In the genomic region with DNA sequence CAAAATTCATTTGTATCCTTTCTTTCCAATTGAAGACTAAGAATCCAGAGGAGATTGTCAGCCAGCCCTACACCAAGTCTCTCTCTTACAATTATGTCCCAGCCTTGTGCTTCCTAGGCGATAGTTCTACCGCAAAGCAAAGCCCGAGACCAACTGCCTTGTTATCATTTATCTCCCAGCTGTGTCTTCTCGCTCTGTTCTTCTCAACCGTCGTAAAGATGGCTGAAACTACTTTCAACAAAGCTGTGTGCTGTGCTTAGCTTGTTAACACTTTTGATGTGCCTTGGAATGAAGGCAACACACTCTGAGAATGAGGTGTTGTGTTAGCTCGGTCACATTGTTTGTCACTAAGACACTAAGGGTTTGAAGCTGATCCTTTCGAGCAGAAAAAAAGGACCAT, we compare ENCODE assay signal across 9 mouse cellular contexts. TPM values are rescaled to one million over a fixed set of nuclear protein-coding genes. Genes with fewer than 3 reads are reported as not detected.
DNase-seq lines count a peak whose midpoint lies in the region; ATAC-seq and TF ChIP-seq lines count a peak whose summit lies in the region.
"Had no signal": no experiment of that assay in that cellular context is flagged by ENCODE, and none has a peak within 500 bp of the region (broad histone marks: within the 10 kb centered on the region; RNA-seq: fewer than 3 reads in every experiment).

No protein-coding gene starts in this region.

- 26% methylated on average over 8 of the region's 8 CpGs for WGBS in heart, embryonic 11.5 days (ENCODE audit: insufficient replicate concordance)
- whole genome bisulfite sequencing in hindbrain, embryonic 14.5 days, result 25% methylated on average over 8 of the region's 8 CpGs
- 43% methylated on average over 8 of the region's 8 CpGs for WGBS in midbrain, embryonic 11.5 days

- H3K27ac ChIP-seq in heart, embryonic 11.5 days (ENCODE audit: low read depth, low read length), result no peak overlapping the region
- peak overlapping the region; percentile 71 for H3K27ac ChIP-seq in MEL (ENCODE audit: control insufficient read depth, low read depth, low read length)
- H3K27ac ChIP-seq in hindbrain, embryonic 14.5 days, result peak overlapping the region; percentile 98
- peak overlapping the region; percentile 57; the same call in 1 of the 2 replicates for H3K27ac ChIP-seq in midbrain, embryonic 11.5 days (ENCODE audit: low read depth, low read length)

- TF ChIP-seq CTCF in MEL (IDR thresholded peaks at IDR 0.05 in 2 of 3, conservative IDR thresholded peaks at IDR 0.05 in 1 of 3; ENCODE audit: control insufficient read depth in 1 of 3, insufficient read depth in 1 of 3, low read depth in 2 of 3, low read length in 3 of 3, poor library complexity in 1 of 3, severe bottlenecking in 1 of 3), result no peak

- intact Hi-C loops in heart, postnatal 36 days (cut with DNase I), result no loop called here

- DNase-seq in heart, postnatal 36 days, result no peak
- DNase-seq in MEL (ENCODE audit: low read depth, low spot score), result peak; percentile 85
- no peak for DNase-seq in hindbrain, embryonic 14.5 days (ENCODE audit: low spot score)
- no peak for DNase-seq in midbrain, embryonic 11.5 days (ENCODE audit: low spot score, missing footprints)
- DNase-seq in spleen, adult 18-20 months, result no peak
- DNase-seq in spleen, postnatal 10 days (ENCODE audit: low spot score in 2 of 2), result no peak
- no peak for DNase-seq in lung, postnatal 14 days

- TF ChIP-seq RAD21 in MEL (IDR thresholded peaks at IDR 0.05; ENCODE audit: low read depth, low read length), result no peak

- H3K79me2 ChIP-seq in MEL (ENCODE audit: control insufficient read depth, insufficient read depth, low read length, poor library complexity), result no peaks in the 10 kb centered on the region

- TF ChIP-seq POLR2A in MEL (IDR thresholded peaks at IDR 0.05; ENCODE audit: control insufficient read depth in 1 of 2, insufficient read depth in 1 of 2, low read depth in 1 of 2, low read length in 2 of 2, poor library complexity in 1 of 2), result no peak

- peaks cover 19% of the 10 kb centered on the region for H3K4me1 ChIP-seq in heart, embryonic 11.5 days (ENCODE audit: control insufficient read depth, insufficient read depth, low read length)
- peaks cover 0 to 27% of the 10 kb centered on the region in 2 experiments; a peak in 3 of 4 replicates for H3K4me1 ChIP-seq in MEL (ENCODE audit: control insufficient read depth in 1 of 2, insufficient read depth in 2 of 2, low read length in 2 of 2)
- peaks cover 17% of the 10 kb centered on the region for H3K4me1 ChIP-seq in hindbrain, embryonic 14.5 days (replicated peaks; ENCODE audit: control insufficient read depth, insufficient read depth, low read length)
- peaks cover 12% of the 10 kb centered on the region for H3K4me1 ChIP-seq in midbrain, embryonic 11.5 days (ENCODE audit: control insufficient read depth, insufficient read depth, low read length)

- no peak for ATAC-seq in heart, embryonic 11.5 days (replicated peaks; ENCODE audit: insufficient number of reproducible peaks, low FRiP score, low TSS enrichment)
- peak; percentile 7; the same call in 1 of the 2 replicates for ATAC-seq in hindbrain, embryonic 14.5 days (ENCODE audit: low FRiP score)
- ATAC-seq in midbrain, embryonic 11.5 days (ENCODE audit: low FRiP score), result no peak

- peaks cover 12% of the 10 kb centered on the region for H3K27me3 ChIP-seq in heart, embryonic 11.5 days (ENCODE audit: control insufficient read depth, insufficient read depth, low read length)
- no peaks in the 10 kb centered on the region for H3K27me3 ChIP-seq in MEL (ENCODE audit: control insufficient read depth in 1 of 2, insufficient read depth in 2 of 2, low read length in 2 of 2)
- no peaks in the 10 kb centered on the region for H3K27me3 ChIP-seq in hindbrain, embryonic 14.5 days (ENCODE audit: control insufficient read depth, insufficient read depth, low read length)
- H3K27me3 ChIP-seq in midbrain, embryonic 11.5 days (ENCODE audit: control insufficient read depth, insufficient read depth, low read length), result no peaks in the 10 kb centered on the region

- H3K9me3 ChIP-seq in heart, embryonic 11.5 days (replicated peaks; ENCODE audit: control insufficient read depth, low read length), result no peaks in the 10 kb centered on the region
- no peaks in the 10 kb centered on the region for H3K9me3 ChIP-seq in MEL (replicated peaks; ENCODE audit: insufficient read depth, low read length)
- H3K9me3 ChIP-seq in hindbrain, embryonic 14.5 days (ENCODE audit: control insufficient read depth, low read length), result no peaks in the 10 kb centered on the region
- no peaks in the 10 kb centered on the region for H3K9me3 ChIP-seq in midbrain, embryonic 11.5 days (ENCODE audit: control insufficient read depth, low read length)
- H3K9me3 ChIP-seq: megakaryocyte, embryonic 14.5 days had no signal

- no peaks in the 10 kb centered on the region for H3K36me3 ChIP-seq in heart, embryonic 11.5 days (ENCODE audit: control insufficient read depth, insufficient read depth, low read length)
- H3K36me3 ChIP-seq in MEL (ENCODE audit: control insufficient read depth in 1 of 2, insufficient read depth in 2 of 2, low read length in 2 of 2), result peaks cover 0 to 14% of the 10 kb centered on the region in 2 experiments; a peak in 2 of 4 replicates
- H3K36me3 ChIP-seq in hindbrain, embryonic 14.5 days (replicated peaks; ENCODE audit: control insufficient read depth, insufficient read depth), result no peaks in the 10 kb centered on the region
- no peaks in the 10 kb centered on the region for H3K36me3 ChIP-seq in midbrain, embryonic 11.5 days (ENCODE audit: control insufficient read depth, insufficient read depth, low read length)

- H3K9ac ChIP-seq in heart, embryonic 11.5 days (ENCODE audit: low read depth, low read length), result no peak overlapping the region
- H3K9ac ChIP-seq in MEL (ENCODE audit: control insufficient read depth, low read depth, low read length, poor library complexity, severe bottlenecking), result peak overlapping the region; percentile 47
- H3K9ac ChIP-seq in hindbrain, embryonic 14.5 days, result peak overlapping the region; percentile 96
- peak overlapping the region; percentile 90 for H3K9ac ChIP-seq in midbrain, embryonic 11.5 days (ENCODE audit: low read length)

- peak overlapping the region; percentile 95 for H3K4me2 ChIP-seq in heart, embryonic 11.5 days
- peak overlapping the region; percentile 86 for H3K4me2 ChIP-seq in hindbrain, embryonic 14.5 days (replicated peaks)
- peak overlapping the region; percentile 88 for H3K4me2 ChIP-seq in midbrain, embryonic 11.5 days

- H3K4me3 ChIP-seq in heart, embryonic 11.5 days (ENCODE audit: low read depth, low read length), result peak overlapping the region; percentile 68; the same call in 1 of the 2 replicates
- peak overlapping the region; percentile 61 to 74 for H3K4me3 ChIP-seq in MEL (ENCODE audit: control insufficient read depth in 1 of 2, insufficient read depth in 1 of 2, low read depth in 2 of 2, low read length in 2 of 2)
- peak overlapping the region; percentile 93 for H3K4me3 ChIP-seq in hindbrain, embryonic 14.5 days (replicated peaks; ENCODE audit: low read length)
- H3K4me3 ChIP-seq in midbrain, embryonic 11.5 days (ENCODE audit: low read depth, low read length), result peak overlapping the region; percentile 87

- TF ChIP-seq EP300 in MEL (IDR thresholded peaks at IDR 0.05; ENCODE audit: low read depth in 1 of 2, low read length in 2 of 2), result peak; percentile 79 to 86

TF ChIP-seq in MEL, 35 proteins besides CTCF, POLR2A, EP300 and RAD21 (continues in another document):
- TF ChIP-seq CHD2 (IDR thresholded peaks at IDR 0.05; ENCODE audit: low read length) (no peak; the same call in 1 of the 2 replicates), MAZ (IDR thresholded peaks at IDR 0.05; ENCODE audit: low read depth, low read length) (no peak), JUND (IDR thresholded peaks at IDR 0.05; ENCODE audit: low read depth, low read length) (no peak), BHLHE40 (IDR thresholded peaks at IDR 0.05; ENCODE audit: borderline replicate concordance, low read depth, low read length) (no peak), KAT2A (conservative IDR thresholded peaks at IDR 0.05; ENCODE audit: low read depth, low read length) (no peak), UBTF (IDR thresholded peaks at IDR 0.05; ENCODE audit: borderline replicate concordance, insufficient read depth, low read depth, low read length) (no peak), ELF1 (IDR thresholded peaks at IDR 0.05; ENCODE audit: low read depth, low read length) (0 out of 2 replicates have a peak, but pooled peaks have one; percentile 16), MYB (IDR thresholded peaks at IDR 0.05; ENCODE audit: low read depth, low read length) (peak; percentile 86), MAX (IDR thresholded peaks at IDR 0.05; ENCODE audit: low read length) (peak; percentile 34), MEF2A (IDR thresholded peaks at IDR 0.05; ENCODE audit: extremely low read depth, insufficient replicate concordance, low read depth, low read length, poor library complexity, severe bottlenecking) (no peak)

RNA-seq across cellular contexts. Expression of gene Spire2, which starts 0.7 kb away (rescaled TPM):
- 2.9 and 3.0 TPM in 2 replicates for polyA plus RNA-seq in heart, embryonic 11.5 days (2014; fragmentation: Nextera tagmentation; extraction: Ambion mirVana)
- under 1 TPM; 0.11 to 0.14 TPM for total RNA-seq in heart, postnatal 36 days (2021)
- total RNA-seq in MEL (2012; rRNA removed), result 1.1 and 2.8 TPM in 2 replicates
- polyA plus RNA-seq in MEL (2012; ENCODE audit: insufficient read depth in 1 of 2, insufficient read length in 2 of 2, low read depth in 1 of 2, low replicate concordance in 2 of 2, missing spikeins in 1 of 2), result 1 to 10 TPM in 1 of 2 experiments, not detected in 1; 5.4 TPM
- polyA plus RNA-seq in hindbrain, embryonic 14.5 days (2014; fragmentation: Nextera tagmentation; extraction: Ambion mirVana), result 32.4 and 33.1 TPM in 2 replicates
- 9.2 and 13.2 TPM in 2 replicates for polyA plus RNA-seq in midbrain, embryonic 11.5 days (2014; fragmentation: Nextera tagmentation; extraction: Ambion mirVana)

RNA-seq across cellular contexts. Expression of gene Fanca, which starts 13.4 kb away (rescaled TPM):
- polyA plus RNA-seq in heart, embryonic 11.5 days (2014; fragmentation: Nextera tagmentation; extraction: Ambion mirVana), result 22.8 and 27.7 TPM in 2 replicates
- 1 to 10 TPM; 1.7 to 3.4 TPM for total RNA-seq in heart, postnatal 36 days (2021)
- total RNA-seq in MEL (2012; rRNA removed), result 22.9 and 32.2 TPM in 2 replicates
- polyA plus RNA-seq in MEL (2012; ENCODE audit: insufficient read depth in 1 of 2, insufficient read length in 2 of 2, low read depth in 1 of 2, low replicate concordance in 2 of 2, missing spikeins in 1 of 2), result 10 to 100 TPM in 1 of 2 experiments, not detected in 1; 75.9 TPM
- polyA plus RNA-seq in hindbrain, embryonic 14.5 days (2014; fragmentation: Nextera tagmentation; extraction: Ambion mirVana), result 7.4 and 8.3 TPM in 2 replicates
- polyA plus RNA-seq in midbrain, embryonic 11.5 days (2014; fragmentation: Nextera tagmentation; extraction: Ambion mirVana), result 31.5 and 33.1 TPM in 2 replicates

RNA-seq across cellular contexts. Expression of gene Tcf25, which starts 41.7 kb away (rescaled TPM):
- 148 and 165 TPM in 2 replicates for polyA plus RNA-seq in heart, embryonic 11.5 days (2014; fragmentation: Nextera tagmentation; extraction: Ambion mirVana)
- 100 to 1,000 TPM; 121 to 130 TPM for total RNA-seq in heart, postnatal 36 days (2021)
- total RNA-seq in MEL (2012; rRNA removed), result 107 TPM in 2 replicates
- 100 to 1,000 TPM in 1 of 2 experiments, not detected in 1; 327 TPM for polyA plus RNA-seq in MEL (2012; ENCODE audit: insufficient read depth in 1 of 2, insufficient read length in 2 of 2, low read depth in 1 of 2, low replicate concordance in 2 of 2, missing spikeins in 1 of 2)
- polyA plus RNA-seq in hindbrain, embryonic 14.5 days (2014; fragmentation: Nextera tagmentation; extraction: Ambion mirVana), result 371 and 380 TPM in 2 replicates
- polyA plus RNA-seq in midbrain, embryonic 11.5 days (2014; fragmentation: Nextera tagmentation; extraction: Ambion mirVana), result 171 and 181 TPM in 2 replicates
